Mouse (Mus musculus): Measurements from ENCODE around the gene Tmem201.

GRCm38 (mm10) chr4:149683875-149684274 is 54.0 kb downstream of the Tmem201 start:
- TF ChIP-seq CTCF (IDR thresholded peaks at IDR 0.05; ENCODE audit: control insufficient read depth, insufficient read depth, insufficient read length) (no peak), USF1 (IDR thresholded peaks at IDR 0.05; ENCODE audit: low read depth) (no peak), MAX (IDR thresholded peaks at IDR 0.05) (no peak)
